9 mouse cellular contexts compared by ENCODE assay signal in genomic region chr1:154033958-154034606, GRCm38 (mm10).
A peak's percentile ranks its signal among the peaks of the same experiment; 100 is the strongest.
DNase-seq lines count a peak whose midpoint lies in the region; ATAC-seq and TF ChIP-seq lines count a peak whose summit lies in the region.
"Had no signal": no experiment of that assay in that cellular context is flagged by ENCODE, and none has a peak within 500 bp of the region (broad histone marks: within the 10 kb centered on the region; RNA-seq: fewer than 3 reads in every experiment).

No protein-coding gene starts in this region.

- H3K4me1 ChIP-seq in midbrain, embryonic 11.5 days (ENCODE audit: control insufficient read depth, insufficient read depth, low read length): peaks cover 2% of the 10 kb centered on the region; the same call in 1 of the 2 replicates
- peaks cover 4% of the 10 kb centered on the region; the same call in 1 of the 2 replicates for H3K4me1 ChIP-seq in midbrain, embryonic 13.5 days (replicated peaks)
- peaks cover 50% of the 10 kb centered on the region for H3K4me1 ChIP-seq in megakaryocyte, embryonic 14.5 days
- H3K4me1 ChIP-seq in stomach, postnatal 0 days (replicated peaks; ENCODE audit: control insufficient read depth, insufficient read depth): no peaks in the 10 kb centered on the region
- H3K4me1 ChIP-seq in embryonic facial prominence, embryonic 10.5 days: peaks cover 7% of the 10 kb centered on the region; the same call in 1 of the 2 replicates
- H3K4me1 ChIP-seq: limb, embryonic 12.5 days had no signal

- H3K27me3 ChIP-seq in midbrain, embryonic 11.5 days (ENCODE audit: control insufficient read depth, insufficient read depth, low read length): no peaks in the 10 kb centered on the region
- no peaks in the 10 kb centered on the region for H3K27me3 ChIP-seq in midbrain, embryonic 13.5 days
- H3K27me3 ChIP-seq in megakaryocyte, embryonic 14.5 days (replicated peaks): no peaks in the 10 kb centered on the region
- H3K27me3 ChIP-seq in stomach, postnatal 0 days (ENCODE audit: control insufficient read depth, insufficient read depth, low read length): no peaks in the 10 kb centered on the region
- no peaks in the 10 kb centered on the region for H3K27me3 ChIP-seq in embryonic facial prominence, embryonic 10.5 days (replicated peaks; ENCODE audit: low read depth, poor library complexity, severe bottlenecking)
- H3K27me3 ChIP-seq: limb, embryonic 12.5 days had no signal

- H3K4me3 ChIP-seq in midbrain, embryonic 11.5 days (ENCODE audit: low read depth, low read length): no peak overlapping the region
- no peak overlapping the region for H3K4me3 ChIP-seq in midbrain, embryonic 13.5 days (replicated peaks)
- peak overlapping the region; percentile 88 for H3K4me3 ChIP-seq in megakaryocyte, embryonic 14.5 days (replicated peaks)
- H3K4me3 ChIP-seq in stomach, postnatal 0 days (ENCODE audit: low read depth, low read length): no peak overlapping the region
- no peak overlapping the region for H3K4me3 ChIP-seq in embryonic facial prominence, embryonic 10.5 days
- H3K4me3 ChIP-seq: limb, embryonic 12.5 days had no signal

- no peak for TF ChIP-seq EP300 in stomach, postnatal 0 days (optimal IDR thresholded peaks at IDR 0.05)

- TF ChIP-seq CTCF in stomach, postnatal 0 days (IDR thresholded peaks at IDR 0.05; ENCODE audit: low read depth): peak; percentile 33; the same call in 1 of the 2 replicates

- no peaks in the 10 kb centered on the region for H3K9me3 ChIP-seq in midbrain, embryonic 11.5 days (ENCODE audit: control insufficient read depth, low read length)
- 0 out of 2 replicates have a peak, but pooled peaks cover 4% of the 10 kb centered on the region for H3K9me3 ChIP-seq in midbrain, embryonic 13.5 days
- no peaks in the 10 kb centered on the region for H3K9me3 ChIP-seq in megakaryocyte, embryonic 14.5 days
- no peaks in the 10 kb centered on the region for H3K9me3 ChIP-seq in stomach, postnatal 0 days (ENCODE audit: control insufficient read depth, low read length)
- H3K9me3 ChIP-seq in embryonic facial prominence, embryonic 10.5 days: no peaks in the 10 kb centered on the region
- H3K9me3 ChIP-seq: limb, embryonic 12.5 days had no signal

- H3K9ac ChIP-seq in midbrain, embryonic 11.5 days (ENCODE audit: low read length): no peak overlapping the region
- H3K9ac ChIP-seq in midbrain, embryonic 13.5 days (replicated peaks): no peak overlapping the region
- no peak overlapping the region for H3K9ac ChIP-seq in stomach, postnatal 0 days (ENCODE audit: low read length)
- H3K9ac ChIP-seq: limb, embryonic 12.5 days had no signal

- H3K27ac ChIP-seq in midbrain, embryonic 11.5 days (ENCODE audit: low read depth, low read length): no peak overlapping the region; the same call in 1 of the 2 replicates
- H3K27ac ChIP-seq in midbrain, embryonic 13.5 days: no peak overlapping the region
- H3K27ac ChIP-seq in stomach, postnatal 0 days (replicated peaks): peak overlapping the region; percentile 92
- no peak overlapping the region; the same call in 1 of the 2 replicates for H3K27ac ChIP-seq in embryonic facial prominence, embryonic 10.5 days (replicated peaks)
- H3K27ac ChIP-seq: limb, embryonic 12.5 days had no signal

- H3K36me3 ChIP-seq in midbrain, embryonic 11.5 days (ENCODE audit: control insufficient read depth, insufficient read depth, low read length): no peaks in the 10 kb centered on the region
- H3K36me3 ChIP-seq in midbrain, embryonic 13.5 days: no peaks in the 10 kb centered on the region
- H3K36me3 ChIP-seq in megakaryocyte, embryonic 14.5 days (replicated peaks; ENCODE audit: low read length): no peaks in the 10 kb centered on the region
- no peaks in the 10 kb centered on the region for H3K36me3 ChIP-seq in stomach, postnatal 0 days (ENCODE audit: control insufficient read depth, insufficient read depth, low read length)
- no peaks in the 10 kb centered on the region for H3K36me3 ChIP-seq in embryonic facial prominence, embryonic 10.5 days (replicated peaks)
- H3K36me3 ChIP-seq: limb, embryonic 12.5 days had no signal

- 0 out of 2 replicates have a peak, but pooled peaks have one; percentile 27 for ATAC-seq in midbrain, embryonic 11.5 days (ENCODE audit: low FRiP score)
- ATAC-seq in midbrain, embryonic 13.5 days: no peak
- ATAC-seq in stomach, postnatal 0 days (ENCODE audit: low FRiP score, low TSS enrichment): peak; percentile 95

- no peak overlapping the region for H3K4me2 ChIP-seq in midbrain, embryonic 11.5 days
- H3K4me2 ChIP-seq in midbrain, embryonic 13.5 days (replicated peaks): no peak overlapping the region
- H3K4me2 ChIP-seq in stomach, postnatal 0 days (replicated peaks; ENCODE audit: low read depth): no peak overlapping the region
- H3K4me2 ChIP-seq: limb, embryonic 12.5 days had no signal

- DNase-seq in midbrain, embryonic 11.5 days (ENCODE audit: low spot score, missing footprints): no peak
- DNase-seq in c-Kit-negative CD71-positive TER-119-positive erythroid progenitor cells, embryonic 14.5 days (ENCODE audit: low read depth, low spot score): peak; percentile 83
- peak; percentile 67 to 78 for DNase-seq in heart, postnatal 14 days
- DNase-seq in layer of hippocampus, postnatal 10 days (ENCODE audit: low spot score in 2 of 2): peak; percentile 19 to 39
- DNase-seq in stomach, postnatal 0 days (ENCODE audit: low spot score): peak; percentile 90
- DNase-seq in embryonic facial prominence, embryonic 10.5 days (ENCODE audit: low spot score): no peak

- 76% methylated on average over 13 of the region's 13 CpGs for WGBS in midbrain, embryonic 11.5 days
- 78% methylated on average over 13 of the region's 13 CpGs for WGBS in midbrain, embryonic 13.5 days
- WGBS in stomach, postnatal 0 days: 44% methylated on average over 13 of the region's 13 CpGs
- WGBS in embryonic facial prominence, embryonic 10.5 days: 81% methylated on average over 13 of the region's 13 CpGs

- intact Hi-C loops in heart, postnatal 14 days (cut with DNase I): loop anchor here (5.0 kb wide), 1 partner anchor 83 kb away; no protein-coding TSS in a partner anchor

Comparison
In these comparisons a context has a peak if more than half of its experiments do, and no peak if none do; other contexts are left out.
1. DNase-seq: peak in c-Kit-negative CD71-positive TER-119-positive erythroid progenitor cells, embryonic 14.5 days (single experiment), heart, postnatal 14 days (2 of 2), layer of hippocampus, postnatal 10 days (2 of 2) and stomach, postnatal 0 days (single experiment); none in midbrain, embryonic 11.5 days (single experiment) and embryonic facial prominence, embryonic 10.5 days (single experiment).